Mouse (Mus musculus): ENCODE results near the gene Gpr55.
"Not testable (repeated sequence)": the region's sequence is repeated elsewhere in the genome, so short reads cannot be mapped to it uniquely, and the experiment has no call there.

Gene Gpr55

GRCm38 (mm10) chr1:85960873-85961272 is at the start of gene Gpr55:
Gene Gpr55 (minus strand): TSS chr1:85961007.
- DNase-seq: no peak

GRCm38 (mm10) chr1:86007778-86008177 is 47.0 kb upstream of the Gpr55 start:
- peak; percentile 85 for DNase-seq

GRCm38 (mm10) chr1:86006040-86006439 is 45.2 kb upstream of the Gpr55 start:
- no peak for DNase-seq

GRCm38 (mm10) chr1:86005540-86005939 is 44.7 kb upstream of the Gpr55 start:
- DNase-seq: no peak

GRCm38 (mm10) chr1:85999853-86000570 is 39.2 kb upstream of the Gpr55 start:
- peak; percentile 38 for DNase-seq

- DNase-seq: no peak
These were observed 37.2 kb upstream of the Gpr55 start for GRCm38 (mm10) chr1:85998012-85998411.

GRCm38 (mm10) chr1:85997221-85997620 is 36.4 kb upstream of the Gpr55 start:
- DNase-seq: no peak

- no peak for DNase-seq
These were observed 32.7 kb upstream of the Gpr55 start for GRCm38 (mm10) chr1:85993541-85993940.

- no peak for DNase-seq
These were observed 31.4 kb upstream of the Gpr55 start for GRCm38 (mm10) chr1:85992175-85992574.

- DNase-seq: not testable (repeated sequence)
These were observed 28.1 kb upstream of the Gpr55 start for GRCm38 (mm10) chr1:85988882-85989281.

- no peak for DNase-seq
These were observed 27.5 kb upstream of the Gpr55 start for GRCm38 (mm10) chr1:85988351-85988750.

- DNase-seq: no peak
These were observed 25.0 kb upstream of the Gpr55 start for GRCm38 (mm10) chr1:85985784-85986183.

GRCm38 (mm10) chr1:85981738-85982357 is 21.0 kb upstream of the Gpr55 start:
- no peak for DNase-seq

GRCm38 (mm10) chr1:85977709-85978108 is 16.9 kb upstream of the Gpr55 start:
- no peak for DNase-seq

- no peak for DNase-seq
These were observed 12.7 kb upstream of the Gpr55 start for GRCm38 (mm10) chr1:85973468-85973877.

GRCm38 (mm10) chr1:85972341-85972740 is 11.5 kb upstream of the Gpr55 start:
- DNase-seq: no peak

- DNase-seq: no peak
These were observed 10.3 kb upstream of the Gpr55 start for GRCm38 (mm10) chr1:85971070-85971469.

- DNase-seq: no peak
These were observed 8.7 kb upstream of the Gpr55 start for GRCm38 (mm10) chr1:85969519-85969918.

- no peak for DNase-seq
These were observed 8.3 kb upstream of the Gpr55 start for GRCm38 (mm10) chr1:85969081-85969480.

- DNase-seq: no peak
These were observed 5.0 kb upstream of the Gpr55 start for GRCm38 (mm10) chr1:85965856-85966255.

- DNase-seq: no peak
These were observed 1.3 kb upstream of the Gpr55 start for GRCm38 (mm10) chr1:85962081-85962480.

- DNase-seq: no peak
These were observed 924 bp downstream of the Gpr55 start for GRCm38 (mm10) chr1:85959889-85960276.

- no peak for DNase-seq
These were observed 1.5 kb downstream of the Gpr55 start for GRCm38 (mm10) chr1:85959129-85959888.
